12 mouse cellular contexts compared by ENCODE assay signal in the genomic region with DNA sequence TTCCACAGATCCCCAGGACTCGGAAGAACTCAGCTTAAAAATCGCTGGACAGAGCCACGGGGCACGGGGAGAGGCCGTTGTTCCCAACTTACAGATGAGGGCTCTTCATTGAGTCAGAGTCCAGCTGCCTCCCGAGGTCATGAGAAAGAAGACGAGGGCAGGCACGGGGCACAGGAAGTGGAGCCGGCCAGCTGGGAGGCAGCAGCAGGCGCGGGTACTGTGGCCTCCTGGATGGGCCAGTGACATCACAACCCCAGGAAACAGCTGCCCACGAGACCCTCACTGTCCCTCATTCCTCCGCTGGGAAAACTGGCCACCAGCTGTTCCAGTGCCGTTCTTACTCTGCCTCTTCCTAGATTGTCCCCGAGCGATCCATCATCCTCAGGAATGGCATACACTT. TPM values are rescaled to one million over a fixed set of nuclear protein-coding genes. Genes with fewer than 3 reads are reported as not detected.
DNase-seq lines count a peak whose midpoint lies in the region; ATAC-seq and TF ChIP-seq lines count a peak whose summit lies in the region.
"Had no signal": no experiment of that assay in that cellular context is flagged by ENCODE, and none has a peak within 500 bp of the region (broad histone marks: within the 10 kb centered on the region; RNA-seq: fewer than 3 reads in every experiment).

No protein-coding gene starts in this region.

- peak overlapping the region; percentile 11 for H3K4me3 ChIP-seq in megakaryocyte, embryonic 14.5 days (replicated peaks)
- no peak overlapping the region for H3K4me3 ChIP-seq in kidney, embryonic 14.5 days (ENCODE audit: low read length)
- H3K4me3 ChIP-seq in myocyte = no peak overlapping the region
- H3K4me3 ChIP-seq: heart, embryonic 15.5 days; limb, embryonic 12.5 days; midbrain, embryonic 12.5 days had no signal

- H3K27ac ChIP-seq in kidney, embryonic 14.5 days (ENCODE audit: low read depth, low read length) = no peak overlapping the region; the same call in 1 of the 2 replicates
- H3K27ac ChIP-seq: heart, embryonic 15.5 days; limb, embryonic 12.5 days; midbrain, embryonic 12.5 days had no signal

- ATAC-seq in megakaryocyte, adult 5-6 weeks (ENCODE audit: poor library complexity, severe bottlenecking) = no peak
- ATAC-seq in kidney, embryonic 14.5 days (ENCODE audit: low FRiP score, low TSS enrichment) = peak; percentile 44; the same call in 1 of the 2 replicates
- ATAC-seq: inflammation-experienced regulatory T-cells, adult 6 months had no signal

- WGBS in kidney, embryonic 14.5 days = 20% methylated on average over 16 of the region's 16 CpGs

- H3K9me3 ChIP-seq in megakaryocyte, embryonic 14.5 days = no peaks in the 10 kb centered on the region
- no peaks in the 10 kb centered on the region for H3K9me3 ChIP-seq in kidney, embryonic 14.5 days (ENCODE audit: control insufficient read depth, low read length)
- H3K9me3 ChIP-seq: heart, embryonic 15.5 days; limb, embryonic 12.5 days; midbrain, embryonic 12.5 days had no signal

- peak; percentile 51 to 53 for DNase-seq in adrenal gland, postnatal 36 days
- no peak for DNase-seq in adrenal gland, postnatal 25 days
- no peak for DNase-seq in ovary, postnatal 14 days (ENCODE audit: low spot score)
- DNase-seq in urinary bladder, postnatal 14 days (ENCODE audit: low spot score) = no peak

- H3K4me1 ChIP-seq in megakaryocyte, embryonic 14.5 days = peaks cover 25% of the 10 kb centered on the region
- peaks cover 15% of the 10 kb centered on the region for H3K4me1 ChIP-seq in kidney, embryonic 14.5 days (ENCODE audit: control insufficient read depth, insufficient read depth, low read length)
- H3K4me1 ChIP-seq: midbrain, embryonic 12.5 days had no signal

- H3K79me2 ChIP-seq in myocyte (ENCODE audit: control insufficient read depth, insufficient read depth) = no peaks in the 10 kb centered on the region

- H3ac ChIP-seq in myocyte (ENCODE audit: control insufficient read depth, insufficient read length) = no peak overlapping the region

- H3K9ac ChIP-seq in kidney, embryonic 14.5 days (ENCODE audit: low read depth, low read length) = no peak overlapping the region
- H3K9ac ChIP-seq: heart, embryonic 15.5 days; limb, embryonic 12.5 days; midbrain, embryonic 12.5 days had no signal

- no peak overlapping the region for H3K4me2 ChIP-seq in kidney, embryonic 14.5 days (replicated peaks; ENCODE audit: low read depth, low read length)
- peak overlapping the region; percentile 39 for H3K4me2 ChIP-seq in myocyte (ENCODE audit: low read depth)
- H3K4me2 ChIP-seq: heart, embryonic 15.5 days; limb, embryonic 12.5 days; midbrain, embryonic 12.5 days had no signal

- H3K36me3 ChIP-seq in megakaryocyte, embryonic 14.5 days (replicated peaks; ENCODE audit: low read length) = no peaks in the 10 kb centered on the region
- no peaks in the 10 kb centered on the region for H3K36me3 ChIP-seq in kidney, embryonic 14.5 days (ENCODE audit: control insufficient read depth, insufficient read depth, low read length)
- no peaks in the 10 kb centered on the region for H3K36me3 ChIP-seq in myocyte (ENCODE audit: control insufficient read depth, insufficient read depth)
- H3K36me3 ChIP-seq: heart, embryonic 15.5 days; limb, embryonic 12.5 days; midbrain, embryonic 12.5 days had no signal

- TF ChIP-seq POLR2A in myocyte (IDR thresholded peaks at IDR 0.05; ENCODE audit: insufficient read length, low read depth) = no peak

- H3K27me3 ChIP-seq in megakaryocyte, embryonic 14.5 days (replicated peaks) = peaks cover 70% of the 10 kb centered on the region
- no peaks in the 10 kb centered on the region for H3K27me3 ChIP-seq in kidney, embryonic 14.5 days (ENCODE audit: control insufficient read depth, insufficient read depth, low read length)
- H3K27me3 ChIP-seq in myocyte (ENCODE audit: control insufficient read depth, insufficient read depth, insufficient read length) = no peaks in the 10 kb centered on the region
- H3K27me3 ChIP-seq: heart, embryonic 15.5 days; limb, embryonic 12.5 days; midbrain, embryonic 12.5 days had no signal

TF ChIP-seq in myocyte, 11 proteins besides CTCF, POLR2A, EP300 and RAD21:
- no peak for TF ChIP-seq POLR2AphosphoS2 (IDR thresholded peaks at IDR 0.05; ENCODE audit: insufficient read length, low read depth)
- TF ChIP-seq USF1 (IDR thresholded peaks at IDR 0.05; ENCODE audit: low read depth) = no peak
- peak in 2 of 3 experiments; percentile 93 to 95 for TF ChIP-seq MYOD1 (IDR thresholded peaks at IDR 0.05; ENCODE audit: control insufficient read depth in 1 of 3, insufficient read length in 2 of 3, low read depth in 2 of 3)
- TF ChIP-seq TCF3 (IDR thresholded peaks at IDR 0.05; ENCODE audit: insufficient read length, low read depth) = peak; percentile 69
- TF ChIP-seq SRF (IDR thresholded peaks at IDR 0.05; ENCODE audit: control insufficient read depth, insufficient read length, low read depth) = no peak
- TF ChIP-seq E2F4 (IDR thresholded peaks at IDR 0.05; ENCODE audit: insufficient read depth) = no peak
- no peak for TF ChIP-seq MAX (IDR thresholded peaks at IDR 0.05; ENCODE audit: low read depth)
- TF ChIP-seq REST (IDR thresholded peaks at IDR 0.05; ENCODE audit: insufficient read depth, insufficient read length) = peak; percentile 47
- peak; percentile 19 to 88 (median 76) for TF ChIP-seq MYOG (IDR thresholded peaks at IDR 0.05; ENCODE audit: control insufficient read depth in 1 of 3, insufficient read depth in 1 of 3, insufficient read length in 2 of 3, low read depth in 2 of 3)
- no peak for TF ChIP-seq CEBPB (IDR thresholded peaks at IDR 0.05; ENCODE audit: insufficient read depth, poor library complexity, severe bottlenecking)
- TF ChIP-seq TCF12 (IDR thresholded peaks at IDR 0.05; ENCODE audit: insufficient read depth, poor library complexity, severe bottlenecking) = peak; percentile 8

RNA-seq across cellular contexts. Expression of a gene that starts 23.3 kb away (rescaled TPM):
- 10 to 100 TPM; 60.0 to 74.0 TPM for total RNA-seq in adrenal gland, postnatal 36 days (2021)
- 59.6 and 78.0 TPM in 2 replicates for total RNA-seq in adrenal gland, postnatal 25 days (2021)
- 13.8 TPM in 1 of 2 replicates, not detected in the other for polyA plus RNA-seq in megakaryocyte, embryonic 14.5 days (2012; ENCODE audit: insufficient read depth, low replicate concordance)
- total RNA-seq in megakaryocyte, adult 5-6 weeks (2015) = 1.9 and 2.0 TPM in 2 replicates
- total RNA-seq in megakaryocyte, adult 5-6 weeks (2017) = 0.77 and 1.8 TPM in 2 replicates
- polyA plus RNA-seq in kidney, embryonic 14.5 days (2014; fragmentation: Nextera tagmentation; extraction: Ambion mirVana) = 848 and 979 TPM in 2 replicates
- polyA plus RNA-seq in myocyte (2012; fragmentation: generic; extraction: Trizol) = 15.2 TPM

RNA-seq across cellular contexts. Expression of a gene that starts 52.2 kb away (rescaled TPM):
- 1 to 10 TPM; 2.1 to 2.3 TPM for total RNA-seq in adrenal gland, postnatal 36 days (2021)
- 4.1 and 4.8 TPM in 2 replicates for total RNA-seq in adrenal gland, postnatal 25 days (2021)
- polyA plus RNA-seq in megakaryocyte, embryonic 14.5 days (2012; ENCODE audit: insufficient read depth, low replicate concordance) = 10.5 and 25.7 TPM in 2 replicates
- total RNA-seq in megakaryocyte, adult 5-6 weeks (2015) = 78.1 and 107 TPM in 2 replicates
- total RNA-seq in megakaryocyte, adult 5-6 weeks (2017) = 59.4 and 63.6 TPM in 2 replicates
- 5.7 and 6.0 TPM in 2 replicates for polyA plus RNA-seq in kidney, embryonic 14.5 days (2014; fragmentation: Nextera tagmentation; extraction: Ambion mirVana)
- polyA plus RNA-seq in myocyte (2012; fragmentation: generic; extraction: Trizol) = 56.3 TPM

Comparison
In these comparisons a context has a peak if more than half of its experiments do, and no peak if none do; other contexts are left out.
1. DNase-seq: peak in adrenal gland, postnatal 36 days (2 of 2); none in adrenal gland, postnatal 25 days (single experiment), ovary, postnatal 14 days (single experiment) and urinary bladder, postnatal 14 days (single experiment).
2. RNA of a gene that starts 23.3 kb away (total RNA-seq): 59.6 to 78.0 TPM in adrenal gland, postnatal 25 days and 60.0 to 74.0 TPM in adrenal gland, postnatal 36 days; 0.77 to 2.0 TPM in megakaryocyte, adult 5-6 weeks; every median in the first group is over 10 times any median in the second.
3. RNA of a gene that starts 52.2 kb away (total RNA-seq): 59.4 to 107 TPM in megakaryocyte, adult 5-6 weeks; 4.1 to 4.8 TPM in adrenal gland, postnatal 25 days and 2.1 to 2.3 TPM in adrenal gland, postnatal 36 days; every median in the first group is over 10 times any median in the second.